Mouse (Mus musculus) liver, embryonic 12.5 days (tissue): Measurements from ENCODE around the gene Pde4d. TPM values are rescaled to one million over a fixed set of nuclear protein-coding genes. Genes with fewer than 3 reads are reported as not detected.

Experiments used
- ATAC-seq: fragments of 200-750 bp; cut with Nextera tagmentation; 2 replicates; pipeline ENCODE4 v1.8.0; 2017; ENCODE audit warnings: moderate number of reproducible peaks, mild to moderate bottlenecking, moderate library complexity
- H3K27ac ChIP-seq: fragments of 300-500 bp; sonication (generic); 2 replicates; pipeline ENCODE4 v1.5.1; 2016; ENCODE audit warnings: mild to moderate bottlenecking
- H3K27me3 ChIP-seq: fragments of 300-500 bp; sonication (generic); replicated peaks from 2 replicates; pipeline ENCODE4 v1.6.1; 2016; ENCODE audit warnings: mild to moderate bottlenecking, moderate library complexity
- H3K36me3 ChIP-seq: fragments of 300-500 bp; sonication (generic); 2 replicates; pipeline ENCODE4 v1.6.1; 2016; ENCODE audit warnings: mild to moderate bottlenecking, moderate library complexity
- H3K4me1 ChIP-seq: fragments of 300-500 bp; sonication (generic); 2 replicates; pipeline ENCODE4 v1.6.1; 2016
- H3K4me2 ChIP-seq: fragments of 300-500 bp; sonication (generic); 2 replicates; pipeline ENCODE4 v1.6.1; 2016; ENCODE audit warnings: mild to moderate bottlenecking, moderate library complexity
- H3K4me3 ChIP-seq: fragments of 300-500 bp; sonication (generic); 2 replicates; pipeline ENCODE4 v1.5.1; 2016; ENCODE audit warnings: mild to moderate bottlenecking, moderate library complexity
- H3K9ac ChIP-seq: fragments of 300-500 bp; sonication (generic); 2 replicates; pipeline ENCODE4 v1.6.1; 2016; ENCODE audit warnings: mild to moderate bottlenecking, moderate library complexity
- H3K9me3 ChIP-seq: fragments of 300-500 bp; sonication (generic); replicated peaks from 2 replicates; pipeline ENCODE4 v1.6.1; 2016; ENCODE audit warnings: mild to moderate bottlenecking, moderate library complexity
- WGBS: fragments of 180-500 bp; shearing (Covaris S2); methylation state at CpG from one replicate; pipeline ENCODE4 v1.1.7; 2016; ENCODE audit not compliant: insufficient replicate concordance; 5-methylcytosine and 5-hydroxymethylcytosine counted together
- polyA plus RNA-seq: library from polyadenylated mRNA; unstranded; fragments of >200 nt; fragmentation: Nextera tagmentation; extraction: Ambion mirVana; gene quantifications from 2 replicates; pipeline ENCODE4 v1.2.1, GENCODE M21; 2016

The Pde4d gene
- polyA plus RNA-seq, 1 experiment from 2014 or later = 19.4 TPM

DNA sequence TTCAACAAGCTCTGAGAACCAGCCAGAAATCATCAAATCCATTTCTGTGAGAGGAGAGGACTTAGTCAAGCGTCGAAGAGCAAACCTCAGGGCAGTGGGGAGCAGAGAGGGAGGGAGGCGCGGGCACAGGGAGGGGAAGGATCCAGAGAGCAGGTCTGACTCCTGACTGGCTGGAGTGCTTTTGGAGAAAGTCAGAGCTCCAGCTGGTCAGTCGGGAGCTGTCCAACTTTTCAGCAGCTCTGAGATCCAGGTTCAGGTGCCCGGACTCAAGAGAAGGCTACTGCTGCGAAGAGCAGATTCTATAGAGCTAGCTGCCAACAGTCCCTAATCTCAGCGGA lies 666.2 kb downstream of the Pde4d start:
- H3K4me3 ChIP-seq = peak overlapping the region; percentile 42; the same call in 1 of the 2 replicates

GRCm38 (mm10) chr13:109116342-109117201 lies 666.8 kb downstream of the Pde4d start:
- Histone ChIP-seq H3K4me1 (peaks cover 7% of the 10 kb centered on the region; the same call in 1 of the 2 replicates), H3K9me3 (no peaks in the 10 kb centered on the region), H3K27me3 (peaks cover 39% of the 10 kb centered on the region), H3K4me2 (peak overlapping the region; percentile 69), H3K4me3 (peak overlapping the region; percentile 42), H3K9ac (no peak overlapping the region), H3K36me3 (no peaks in the 10 kb centered on the region), H3K27ac (no peak overlapping the region)
- ATAC-seq = peak; percentile 37; the same call in 1 of the 2 replicates
- under 1% methylated on average over 39 of the region's 63 CpGs for WGBS

More for the DNA sequence above, 666.2 kb downstream of the Pde4d start:
- Histone ChIP-seq H3K36me3 (no peaks in the 10 kb centered on the region), H3K9ac (no peak overlapping the region), H3K9me3 (no peaks in the 10 kb centered on the region), H3K4me1 (peaks cover 7% of the 10 kb centered on the region; the same call in 1 of the 2 replicates), H3K27ac (no peak overlapping the region), H3K4me2 (peak overlapping the region; percentile 69), H3K27me3 (peaks cover 39% of the 10 kb centered on the region)
- no peak for ATAC-seq
- WGBS = 1% methylated on average over 8 of the region's 8 CpGs

GRCm38 (mm10) chr13:109117210-109117791 lies 667.6 kb downstream of the Pde4d start:
- Histone ChIP-seq H3K9ac (no peak overlapping the region), H3K9me3 (no peaks in the 10 kb centered on the region), H3K4me3 (no peak overlapping the region), H3K4me1 (peaks cover 7% of the 10 kb centered on the region; the same call in 1 of the 2 replicates), H3K27me3 (peaks cover 39% of the 10 kb centered on the region), H3K36me3 (no peaks in the 10 kb centered on the region), H3K4me2 (peak overlapping the region; percentile 69), H3K27ac (no peak overlapping the region)
- ATAC-seq = no peak
- WGBS = 15% methylated on average over 14 of the region's 14 CpGs

GRCm38 (mm10) chr13:109118296-109118800 lies 668.6 kb downstream of the Pde4d start:
- ATAC-seq = no peak
- 67% methylated on average over 1 of the region's 1 CpGs for WGBS
- no peak overlapping the region for H3K9ac ChIP-seq
- no peaks in the 10 kb centered on the region for H3K9me3 ChIP-seq
- peaks cover 7% of the 10 kb centered on the region; the same call in 1 of the 2 replicates for H3K4me1 ChIP-seq
- no peak overlapping the region for H3K4me2 ChIP-seq
- no peak overlapping the region for H3K4me3 ChIP-seq
- no peaks in the 10 kb centered on the region for H3K36me3 ChIP-seq
- no peak overlapping the region for H3K27ac ChIP-seq
- H3K27me3 ChIP-seq = peaks cover 39% of the 10 kb centered on the region

- no peak overlapping the region for H3K27ac ChIP-seq
- no peak for ATAC-seq
- no peaks in the 10 kb centered on the region for H3K36me3 ChIP-seq
- no peaks in the 10 kb centered on the region for H3K9me3 ChIP-seq
- H3K4me3 ChIP-seq = no peak overlapping the region
- H3K4me1 ChIP-seq = no peaks in the 10 kb centered on the region
- H3K4me2 ChIP-seq = no peak overlapping the region
- H3K9ac ChIP-seq = no peak overlapping the region
- H3K27me3 ChIP-seq = peaks cover 17% of the 10 kb centered on the region
- WGBS = 55% methylated on average over 3 of the region's 3 CpGs
These were observed 672.1 kb downstream of the Pde4d start for GRCm38 (mm10) chr13:109121867-109122266.

DNA sequence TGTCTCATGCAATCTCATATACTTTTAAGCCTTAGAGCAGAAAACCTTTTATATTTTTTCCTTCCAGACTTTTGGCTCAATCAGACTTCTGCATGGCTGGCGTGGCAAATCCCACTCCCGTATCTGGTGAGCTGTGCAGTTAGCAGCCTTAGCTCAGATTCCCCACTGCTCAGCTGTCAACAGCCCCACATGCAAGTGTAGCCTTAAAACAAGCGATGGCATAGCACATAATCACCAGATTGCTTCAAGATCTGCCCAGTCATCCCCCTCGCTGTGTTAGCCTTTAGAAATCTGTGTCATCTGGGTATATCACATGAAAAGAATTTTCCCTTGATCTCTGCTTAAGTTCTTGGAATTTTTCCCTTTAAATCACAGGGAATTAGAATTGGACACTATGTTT lies 686.7 kb downstream of the Pde4d start:
- no peaks in the 10 kb centered on the region for H3K36me3 ChIP-seq
- no peak for ATAC-seq
- H3K9me3 ChIP-seq = no peaks in the 10 kb centered on the region
- WGBS = 64% methylated on average over 4 of the region's 4 CpGs
- no peak overlapping the region for H3K9ac ChIP-seq
- H3K4me3 ChIP-seq = no peak overlapping the region
- H3K27me3 ChIP-seq = no peaks in the 10 kb centered on the region
- H3K27ac ChIP-seq = no peak overlapping the region
- no peaks in the 10 kb centered on the region for H3K4me1 ChIP-seq
- no peak overlapping the region for H3K4me2 ChIP-seq

GRCm38 (mm10) chr13:109158703-109159102 lies 709.0 kb downstream of the Pde4d start:
- H3K27me3 ChIP-seq = no peaks in the 10 kb centered on the region
- no peaks in the 10 kb centered on the region for H3K36me3 ChIP-seq
- WGBS = 55% methylated on average over 3 of the region's 3 CpGs
- no peak overlapping the region for H3K9ac ChIP-seq
- H3K4me3 ChIP-seq = no peak overlapping the region
- H3K4me1 ChIP-seq = no peaks in the 10 kb centered on the region
- H3K4me2 ChIP-seq = no peak overlapping the region
- H3K27ac ChIP-seq = no peak overlapping the region
- H3K9me3 ChIP-seq = no peaks in the 10 kb centered on the region
- no peak for ATAC-seq

- ATAC-seq = no peak
- WGBS = 79% methylated on average over 9 of the region's 9 CpGs
- no peak overlapping the region for H3K9ac ChIP-seq
These were observed 719.0 kb downstream of the Pde4d start for GRCm38 (mm10) chr13:109168556-109169334.

DNA sequence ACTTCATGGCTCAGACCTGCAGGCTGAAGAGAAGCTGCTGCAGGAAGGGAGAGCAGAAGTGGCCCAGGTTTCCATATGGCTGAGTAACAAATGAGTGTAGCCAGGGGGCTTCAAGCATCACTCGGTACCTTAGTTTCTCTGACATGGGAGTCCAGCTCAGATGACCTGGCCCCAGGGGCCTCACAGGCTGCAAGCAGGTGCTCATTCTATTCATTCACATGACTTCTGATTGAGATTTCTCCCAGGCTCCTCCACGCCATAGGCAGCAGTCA lies 719.5 kb downstream of the Pde4d start:
- Histone ChIP-seq H3K9ac (no peak overlapping the region), H3K4me3 (no peak overlapping the region), H3K4me1 (no peaks in the 10 kb centered on the region), H3K4me2 (no peak overlapping the region), H3K36me3 (no peaks in the 10 kb centered on the region), H3K27ac (no peak overlapping the region), H3K9me3 (no peaks in the 10 kb centered on the region), H3K27me3 (no peaks in the 10 kb centered on the region)
- ATAC-seq = no peak
- 72% methylated on average over 2 of the region's 2 CpGs for whole genome bisulfite sequencing

More at GRCm38 (mm10) chr13:109168556-109169334, 719.0 kb downstream of the Pde4d start:
- Histone ChIP-seq H3K27me3 (no peaks in the 10 kb centered on the region), H3K4me2 (no peak overlapping the region), H3K36me3 (no peaks in the 10 kb centered on the region), H3K4me1 (no peaks in the 10 kb centered on the region), H3K9me3 (no peaks in the 10 kb centered on the region), H3K4me3 (no peak overlapping the region), H3K27ac (no peak overlapping the region)

DNA sequence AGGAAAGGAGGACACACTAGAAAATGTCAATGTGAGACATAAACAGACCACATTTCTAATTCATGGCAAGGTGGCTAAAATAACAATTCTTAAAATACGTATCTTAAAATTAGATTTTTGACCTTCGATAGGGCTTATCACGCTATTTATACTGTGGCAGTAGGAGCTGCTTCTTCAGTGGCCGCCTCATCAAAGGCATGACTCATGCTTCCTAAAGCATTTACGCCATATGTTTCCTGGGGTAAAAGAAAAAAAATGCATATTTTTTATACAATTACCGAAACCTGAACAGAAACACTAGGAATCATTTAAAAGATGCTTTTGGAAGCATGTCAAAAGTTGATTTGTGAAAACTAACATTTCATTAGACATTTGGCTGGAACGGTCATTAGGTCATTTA lies 721.9 kb downstream of the Pde4d start:
- WGBS = 60% methylated on average over 7 of the region's 7 CpGs
- Histone ChIP-seq H3K4me3 (no peak overlapping the region), H3K4me1 (no peaks in the 10 kb centered on the region), H3K27me3 (no peaks in the 10 kb centered on the region), H3K4me2 (no peak overlapping the region), H3K36me3 (no peaks in the 10 kb centered on the region), H3K27ac (no peak overlapping the region), H3K9me3 (no peaks in the 10 kb centered on the region), H3K9ac (no peak overlapping the region)
- ATAC-seq = no peak

- Histone ChIP-seq H3K4me1 (no peaks in the 10 kb centered on the region), H3K4me2 (no peak overlapping the region), H3K27me3 (no peaks in the 10 kb centered on the region), H3K9ac (no peak overlapping the region), H3K9me3 (no peaks in the 10 kb centered on the region), H3K36me3 (no peaks in the 10 kb centered on the region), H3K4me3 (no peak overlapping the region), H3K27ac (no peak overlapping the region)
- ATAC-seq = no peak
- 63% methylated on average over 6 of the region's 6 CpGs for WGBS
These were observed 725.5 kb downstream of the Pde4d start for GRCm38 (mm10) chr13:109175281-109175680.
